Mouse (Mus musculus): Measurements from ENCODE around the gene Becn1.

DNA sequence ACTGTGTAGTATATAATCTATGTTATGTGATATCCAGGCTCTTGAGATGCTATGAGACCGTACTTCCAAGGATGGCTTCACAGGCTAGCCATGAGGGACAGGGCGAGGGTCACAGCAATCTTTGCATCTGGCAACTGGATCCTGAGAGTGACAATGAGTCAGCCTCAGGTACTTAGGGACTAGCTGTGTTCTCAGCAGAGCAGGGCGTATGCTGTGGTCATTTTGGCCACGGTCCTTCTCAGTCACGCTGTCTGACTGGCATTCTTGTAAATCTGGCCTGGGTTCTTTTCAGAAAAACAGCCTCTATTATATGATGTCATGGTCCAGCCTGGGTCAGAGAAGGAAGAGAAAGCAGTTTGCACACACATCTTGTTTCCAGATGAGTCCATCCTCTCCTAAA is 65.3 kb downstream of the Becn1 start:
- TF ChIP-seq CTCF (IDR thresholded peaks at IDR 0.05; ENCODE audit: low read depth, low read length) = no peak
- TF ChIP-seq POLR2A (IDR thresholded peaks at IDR 0.05; ENCODE audit: insufficient read depth, low read length) = no peak
- TF ChIP-seq EP300 (IDR thresholded peaks at IDR 0.05; ENCODE audit: insufficient read depth, low read depth, low read length) = no peak
